Mouse (Mus musculus) testis, postnatal 14 days (tissue): ENCODE measurements around the gene Ccdc154.
"Not testable (repeated sequence)": the region's sequence is repeated elsewhere in the genome, so short reads cannot be mapped to it uniquely, and the experiment has no call there.

Experiments used
- DNase-seq: peaks from one replicate; pipeline ENCODE4 v3.0.0; 2021; ENCODE audit warnings: low spot score

The Ccdc154 gene

DNA sequence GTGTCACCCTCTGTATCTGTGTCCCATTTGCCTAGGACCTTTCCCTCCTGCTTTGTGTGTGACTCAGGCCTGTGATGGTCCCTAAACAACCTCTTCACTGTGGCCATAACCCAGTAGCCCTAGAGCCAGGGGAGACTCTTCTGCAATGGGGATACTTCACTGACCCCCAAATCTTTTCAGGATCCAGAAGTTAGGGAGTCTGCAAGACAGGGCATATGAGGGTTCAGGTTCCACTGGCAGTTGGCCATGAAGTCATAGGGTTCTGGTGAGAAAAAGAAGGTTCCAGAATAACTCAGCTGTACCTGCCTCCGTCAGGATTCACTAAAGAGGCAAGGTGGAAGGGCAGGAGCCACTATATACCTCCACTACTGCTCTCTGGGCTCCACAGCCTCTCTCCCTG lies at the start of gene Ccdc154:
Ccdc154 (plus strand) TSS at position 301 of the 400 bp plus-strand sequence.
- DNase-seq: no peak

DNA sequence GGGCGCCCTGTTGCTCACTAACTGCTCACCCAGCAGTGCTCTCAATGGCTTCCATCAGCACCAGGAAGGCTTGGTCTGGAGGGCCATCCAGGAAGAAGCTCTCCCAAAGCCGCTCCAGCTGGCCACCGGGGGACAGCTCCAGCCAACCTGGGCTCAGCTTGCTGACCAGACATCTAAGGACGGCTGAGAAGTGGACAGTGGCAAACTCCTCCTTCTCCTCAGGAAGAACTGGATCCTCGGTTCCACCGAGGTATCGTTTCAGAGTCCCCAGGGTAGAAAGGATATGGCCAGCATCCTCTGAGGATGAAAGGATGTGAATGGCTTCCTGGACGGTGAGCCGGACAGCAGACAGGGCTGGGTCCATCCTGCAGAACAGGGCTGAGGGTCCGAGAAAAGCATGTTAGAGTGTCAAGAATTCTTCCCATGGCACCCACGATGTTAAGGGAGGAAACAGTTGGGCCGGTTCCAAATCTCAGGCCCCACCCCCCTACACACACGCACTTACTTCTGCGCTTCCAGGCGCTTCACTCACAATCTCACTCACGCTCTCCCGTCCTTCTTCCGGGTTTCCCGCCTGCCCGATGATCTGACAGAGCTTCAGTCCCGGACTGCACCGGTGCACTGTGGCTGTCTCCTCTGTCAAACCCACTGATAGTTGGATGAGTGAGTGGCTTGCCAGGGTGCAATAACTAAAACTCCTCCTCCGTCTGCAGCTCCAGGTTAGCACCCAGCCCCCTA lies 47.2 kb upstream of the Ccdc154 start:
- DNase-seq: no peak

- DNase-seq: peak; percentile 94
Observed at GRCm38 (mm10) chr17:25115664-25116432, 46.4 kb upstream of the Ccdc154 start, which contains the start of gene Telo2. TSS of gene Telo2 (minus strand) at chr17:25115967.

DNA sequence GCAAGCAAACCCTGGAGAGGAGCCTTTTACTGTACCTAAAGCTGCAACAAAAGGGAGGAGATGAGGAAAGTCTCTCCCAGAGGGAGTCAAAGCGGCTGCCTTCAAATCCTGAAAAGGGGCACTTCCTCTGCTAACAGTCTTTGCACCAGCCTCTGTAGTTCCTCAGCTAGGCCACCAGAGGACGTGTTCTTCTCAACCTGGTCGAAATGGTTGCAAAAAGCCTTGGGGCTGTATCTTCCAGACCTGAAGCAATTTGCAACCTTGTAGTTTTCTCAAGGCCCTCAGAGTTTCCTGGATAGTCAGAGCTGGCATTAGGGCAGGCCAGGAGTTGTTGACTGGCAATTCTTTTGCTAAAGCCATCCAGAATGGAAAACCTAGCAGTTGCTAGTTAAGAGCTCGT lies 45.0 kb upstream of the Ccdc154 start:
- peak; percentile 79 for DNase-seq

DNA sequence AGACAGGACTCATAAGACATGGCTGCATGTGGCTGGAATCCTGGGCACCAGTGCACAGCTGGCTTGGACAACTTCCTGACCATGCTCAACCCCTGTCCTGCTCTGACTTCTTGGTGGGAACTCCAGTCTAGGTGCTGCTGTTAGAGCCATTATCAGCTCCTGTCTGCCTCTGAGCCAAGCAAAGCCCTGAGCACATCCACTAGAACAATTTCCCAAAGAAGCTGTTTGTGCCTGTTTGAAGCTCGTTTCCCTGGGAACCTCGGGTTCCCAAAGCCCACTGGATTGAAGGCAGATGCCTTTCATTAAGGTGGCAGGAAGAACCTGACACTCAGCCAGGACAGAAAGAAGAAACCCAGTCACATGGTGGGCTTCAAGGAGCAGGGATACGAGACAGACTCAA lies 41.9 kb upstream of the Ccdc154 start, which contains the start of gene Ptx4:
Ptx4 (plus strand) TSS at position 355 of the 400 bp plus-strand sequence.
- no peak for DNase-seq

DNA sequence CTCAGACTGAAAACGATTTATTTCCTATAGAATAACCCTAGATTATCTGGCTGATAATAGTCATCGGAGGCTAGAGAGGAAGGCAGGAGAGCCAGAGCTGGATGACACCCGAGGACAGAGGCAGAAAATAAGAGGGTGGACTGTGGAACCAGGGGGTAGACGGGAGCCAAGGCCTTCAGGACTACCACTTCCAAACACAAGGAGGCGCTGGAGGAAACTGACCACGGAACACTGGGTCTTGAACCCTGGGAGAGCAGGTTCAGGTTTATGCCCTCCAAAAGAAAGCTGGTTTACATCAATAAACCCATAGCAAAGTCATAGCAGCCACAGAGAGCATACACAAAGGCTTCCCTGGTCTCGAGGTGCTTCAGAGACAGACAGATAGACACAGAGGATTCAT lies 38.3 kb upstream of the Ccdc154 start:
- no peak for DNase-seq

DNA sequence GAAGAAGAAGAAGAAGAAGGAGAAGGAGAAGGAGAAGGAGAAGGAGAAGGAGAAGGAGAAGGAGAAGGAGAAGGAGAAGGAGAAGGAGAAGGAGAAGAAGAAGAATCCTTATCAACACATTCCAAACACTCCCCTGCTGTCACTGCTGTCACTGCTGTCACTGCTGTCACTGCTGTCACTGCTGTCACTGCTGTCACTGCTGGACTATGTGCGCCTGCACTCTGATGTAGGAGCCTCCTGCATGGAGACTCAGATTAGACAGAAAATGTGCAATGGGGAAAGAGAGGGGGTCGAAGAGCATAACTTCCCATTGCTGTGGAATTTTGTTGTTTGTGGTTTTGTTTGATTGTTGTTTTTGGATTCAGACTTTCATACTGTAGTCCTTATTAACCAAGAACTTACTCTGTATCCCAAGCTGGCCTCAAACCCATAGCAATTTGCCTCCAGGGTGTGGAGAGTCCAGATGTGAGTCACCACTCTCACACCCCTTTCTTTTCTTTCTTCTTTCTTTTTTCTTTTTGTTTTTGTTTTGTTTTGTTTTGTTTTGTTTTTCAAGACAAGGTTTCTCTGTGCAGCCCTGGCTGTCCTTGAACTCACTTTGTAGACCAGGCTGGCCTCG lies 36.7 kb upstream of the Ccdc154 start:
- not testable (repeated sequence) for DNase-seq

DNA sequence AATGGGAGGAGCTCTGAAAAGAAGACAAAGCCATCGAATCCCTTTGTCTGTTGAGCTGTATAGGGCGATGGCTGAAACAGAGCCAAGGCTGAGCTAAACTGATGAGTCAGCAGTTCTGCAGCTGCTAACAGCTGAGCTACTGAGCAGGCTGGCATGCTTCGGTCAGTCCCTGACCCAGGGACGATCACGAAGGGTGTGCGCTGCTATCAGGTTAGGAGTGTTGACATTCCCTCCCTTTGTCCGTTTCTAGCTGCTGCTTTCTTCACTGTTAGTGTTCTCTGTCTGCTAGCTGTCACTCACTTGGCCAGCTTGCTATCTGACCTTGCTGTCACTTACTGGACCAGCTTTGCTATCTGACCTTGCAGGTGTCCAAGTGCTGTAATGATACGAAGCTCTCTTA lies 35.2 kb upstream of the Ccdc154 start:
- peak; percentile 64 for DNase-seq

DNA sequence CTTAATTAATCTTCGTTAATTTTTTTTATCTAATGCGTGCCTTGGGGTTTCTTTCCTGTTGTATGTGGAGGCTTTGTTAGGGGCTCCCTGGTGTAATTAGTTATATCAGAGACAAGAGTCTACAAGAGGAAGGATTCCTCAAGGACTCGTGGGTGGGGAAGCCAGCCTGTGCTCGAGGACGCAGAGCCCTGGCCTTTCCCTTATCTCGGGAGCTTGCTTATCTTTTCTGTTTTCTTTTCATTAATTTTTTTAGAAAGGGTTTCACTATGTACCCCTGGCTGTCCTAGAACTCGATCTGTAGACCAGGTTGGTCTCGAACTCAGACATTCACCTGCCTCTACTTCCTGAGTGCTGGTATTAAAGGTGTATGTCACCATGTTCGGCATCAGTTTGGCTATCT lies 34.6 kb upstream of the Ccdc154 start:
- DNase-seq: no peak

GRCm38 (mm10) chr17:25130060-25130459 lies 32.2 kb upstream of the Ccdc154 start:
- DNase-seq: no peak

- DNase-seq: peak; percentile 94
Observed at GRCm38 (mm10) chr17:25133275-25133698, 29.0 kb upstream of the Ccdc154 start, which contains the start of gene Clcn7. TSS of gene Clcn7 (plus strand) at chr17:25133391.

DNA sequence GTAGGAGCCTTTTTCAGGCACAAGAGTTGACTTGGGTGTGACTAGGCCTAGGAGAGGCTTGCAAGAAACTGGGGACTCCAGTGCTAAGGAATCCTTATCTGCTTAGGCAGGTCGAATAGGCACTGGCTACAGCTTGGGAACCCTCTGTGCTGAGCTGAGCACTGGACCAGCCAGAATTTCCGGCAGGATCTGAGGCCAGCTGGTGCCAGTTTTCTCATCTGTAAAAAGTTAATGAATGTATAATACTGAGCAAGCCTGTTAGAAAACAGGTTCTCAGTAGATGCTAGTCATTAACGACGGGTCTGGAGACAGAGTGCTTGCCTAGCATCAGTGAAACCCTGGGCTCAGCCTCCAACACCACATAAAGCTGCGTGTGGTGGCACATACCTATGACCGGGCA lies 26.6 kb upstream of the Ccdc154 start:
- DNase-seq: no peak

GRCm38 (mm10) chr17:25138803-25139202 lies 23.5 kb upstream of the Ccdc154 start:
- no peak for DNase-seq

- DNase-seq: no peak
Observed at GRCm38 (mm10) chr17:25139960-25140359, 22.3 kb upstream of the Ccdc154 start.

- DNase-seq: no peak
Observed at GRCm38 (mm10) chr17:25163387-25163786, 1.1 kb downstream of the Ccdc154 start.

DNA sequence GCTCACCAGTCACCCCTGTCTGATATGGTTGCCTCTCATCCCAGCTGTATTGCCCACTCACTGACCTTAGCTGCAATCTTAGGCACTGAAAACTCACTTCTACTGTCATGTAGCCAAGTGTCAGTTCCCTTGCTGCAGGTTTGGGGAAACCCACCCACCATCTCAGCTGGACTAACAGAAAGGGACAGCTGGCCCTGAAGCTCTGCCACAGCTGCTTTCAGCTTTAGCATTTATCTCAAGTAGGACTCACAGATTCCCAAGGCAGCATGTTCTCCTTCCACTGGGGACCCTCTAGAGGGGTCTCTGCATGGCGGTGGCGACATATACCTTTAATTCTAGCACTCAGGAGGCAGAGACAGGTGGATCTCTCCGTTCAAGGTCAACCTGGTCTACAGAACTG lies 2.5 kb downstream of the Ccdc154 start:
- no peak for DNase-seq

DNA sequence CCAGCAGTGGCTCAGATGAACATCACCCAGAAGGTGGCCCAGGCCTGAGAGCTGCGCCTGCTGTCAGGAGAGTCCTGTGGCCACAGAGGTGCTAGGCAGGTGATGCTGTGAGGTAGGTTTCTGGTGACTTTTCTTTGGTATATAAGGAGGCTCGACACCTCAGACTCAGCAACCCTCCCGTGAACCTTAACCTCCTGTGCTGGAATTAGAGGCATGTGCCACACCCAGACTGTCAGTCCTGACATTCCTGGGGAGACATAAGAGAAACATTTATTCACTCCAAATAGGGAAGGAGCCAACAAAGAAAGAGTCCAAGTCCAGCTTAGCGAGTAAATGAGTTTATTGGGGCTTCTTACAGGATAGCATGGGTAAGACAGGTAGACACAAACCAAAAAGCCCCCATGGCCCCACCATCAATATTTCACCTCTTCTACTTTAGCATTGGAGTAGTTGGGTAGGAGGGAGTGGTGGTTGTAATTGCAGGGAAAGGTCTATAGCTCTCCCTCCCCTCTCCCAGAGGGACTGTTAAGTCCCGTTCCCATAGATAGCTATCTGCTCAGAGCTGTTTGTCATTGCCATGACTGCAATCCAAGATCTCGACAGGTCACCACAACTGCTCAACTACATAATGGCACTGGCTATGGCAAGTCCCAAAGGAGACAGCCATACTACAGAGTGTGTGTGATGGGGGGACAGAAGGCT lies 3.9 kb downstream of the Ccdc154 start:
- no peak for DNase-seq

GRCm38 (mm10) chr17:25169706-25170105 lies 7.4 kb downstream of the Ccdc154 start:
- DNase-seq: no peak

DNA sequence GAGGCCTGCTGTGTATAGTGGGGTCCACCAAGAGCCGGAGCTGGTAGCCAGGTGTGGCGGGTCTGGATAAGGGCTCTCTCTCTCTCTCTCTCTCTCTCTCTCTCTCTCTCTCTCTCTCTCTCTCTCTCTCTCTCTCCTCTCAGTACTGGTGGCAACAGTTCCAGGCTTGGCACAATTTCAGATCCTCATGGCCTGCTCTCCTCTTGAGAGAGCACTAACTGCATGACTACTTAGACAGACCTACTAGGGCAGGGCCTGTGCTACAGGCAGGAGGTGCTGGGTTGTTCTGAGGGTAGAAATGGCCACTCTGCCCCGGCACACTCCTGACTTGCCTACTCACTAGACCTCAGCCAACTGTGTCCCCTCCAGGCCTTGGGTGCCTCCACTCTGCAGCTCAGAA lies 10.3 kb downstream of the Ccdc154 start:
- DNase-seq: no peak

- no peak for DNase-seq
Observed at GRCm38 (mm10) chr17:25175411-25175810, 13.2 kb downstream of the Ccdc154 start, which contains the start of gene Gm38655. TSS of gene Gm38655 (minus strand) at chr17:25175471.

DNA sequence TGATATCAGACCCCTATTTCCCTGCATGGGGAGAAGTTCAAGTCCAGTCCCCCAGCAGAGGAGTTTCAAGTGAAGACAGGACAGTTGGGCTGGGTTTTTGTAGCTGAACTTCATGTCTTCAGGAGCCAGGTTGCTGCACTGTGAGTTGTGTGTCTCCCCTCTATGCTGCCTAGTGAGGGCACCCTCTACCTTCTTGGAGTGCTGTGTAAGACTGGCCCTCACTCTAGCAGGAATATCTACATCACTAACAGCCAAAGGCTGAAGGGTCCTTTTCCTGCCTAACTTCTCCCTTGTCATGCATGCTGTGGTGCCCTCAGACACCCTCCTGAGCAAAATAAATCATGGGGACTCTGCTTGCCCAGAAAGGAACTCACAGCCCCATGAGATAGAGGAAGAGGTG lies 21.0 kb downstream of the Ccdc154 start:
- DNase-seq: no peak

GRCm38 (mm10) chr17:25184129-25184691 lies 21.9 kb downstream of the Ccdc154 start, which contains the start of gene BC003965:
TSS of gene BC003965 (plus strand) at chr17:25184554.
- peak; percentile 96 for DNase-seq
